Mouse (Mus musculus): ENCODE measurements around the gene Ddx49. TPM values are rescaled to one million over a fixed set of nuclear protein-coding genes. Genes with fewer than 3 reads are reported as not detected.

The Ddx49 gene
- total and polyA plus RNA-seq, 2 experiments: 19.3 to 36.5 TPM

- no peak for TF ChIP-seq POLR2A (IDR thresholded peaks at IDR 0.05; ENCODE audit: extremely low read depth, insufficient read depth, low read length)
- Histone ChIP-seq H3K9ac (ENCODE audit: low read depth, low read length) (no peak overlapping the region), H3K27ac (replicated peaks; ENCODE audit: insufficient read depth, low read depth, low read length) (no peak overlapping the region), H3K79me2 (ENCODE audit: control insufficient read depth, insufficient read depth, low read length) (no peaks in the 10 kb centered on the region), H3K36me3 (ENCODE audit: control insufficient read depth, insufficient read depth, low read length) (peaks cover 52% of the 10 kb centered on the region), H3K27me3 (ENCODE audit: control insufficient read depth, insufficient read depth, low read length) (no peaks in the 10 kb centered on the region), H3K4me1 (ENCODE audit: control insufficient read depth, insufficient read depth, low read length) (no peaks in the 10 kb centered on the region), H3K4me3 (ENCODE audit: insufficient read depth, low read depth, low read length) (no peak overlapping the region)
- 98% methylated on average over 6 of the region's 6 CpGs for WGBS
- DNase-seq (ENCODE audit: extremely low read depth, low read depth, low spot score): no peak
Observed at GRCm38 (mm10) chr8:70332878-70333202, 30.6 kb upstream of the Ddx49 start.

- H3K36me3 ChIP-seq (ENCODE audit: control insufficient read depth, insufficient read depth, low read length): peaks cover 51% of the 10 kb centered on the region
- H3K27me3 ChIP-seq (ENCODE audit: control insufficient read depth, insufficient read depth, low read length): no peaks in the 10 kb centered on the region
- H3K4me3 ChIP-seq (ENCODE audit: insufficient read depth, low read depth, low read length): no peak overlapping the region
- H3K4me1 ChIP-seq (ENCODE audit: control insufficient read depth, insufficient read depth, low read length): no peaks in the 10 kb centered on the region
- WGBS: 81% methylated on average over 41 of the region's 41 CpGs
- H3K9ac ChIP-seq (ENCODE audit: low read depth, low read length): no peak overlapping the region
- no peaks in the 10 kb centered on the region for H3K79me2 ChIP-seq (ENCODE audit: control insufficient read depth, insufficient read depth, low read length)
- TF ChIP-seq CTCF (IDR thresholded peaks at IDR 0.05; ENCODE audit: low read depth, low read length) (peak; percentile 32; the same call in 1 of the 2 replicates), POLR2A (IDR thresholded peaks at IDR 0.05; ENCODE audit: extremely low read depth, insufficient read depth, low read length) (no peak)
- H3K27ac ChIP-seq (replicated peaks; ENCODE audit: insufficient read depth, low read depth, low read length): no peak overlapping the region
- DNase-seq (ENCODE audit: extremely low read depth, low read depth, low spot score): no peak
Observed at GRCm38 (mm10) chr8:70332070-70332877, 30.0 kb upstream of the Ddx49 start.

GRCm38 (mm10) chr8:70331526-70331925 is 29.2 kb upstream of the Ddx49 start:
- 95% methylated on average over 19 of the region's 19 CpGs for WGBS
- no peak overlapping the region for H3K27ac ChIP-seq (replicated peaks; ENCODE audit: insufficient read depth, low read depth, low read length)

GRCm38 (mm10) chr8:70330741-70331364 is 28.6 kb upstream of the Ddx49 start:
- H3K27ac ChIP-seq (replicated peaks; ENCODE audit: insufficient read depth, low read depth, low read length): no peak overlapping the region
- WGBS: 80% methylated on average over 53 of the region's 53 CpGs
- no peak for TF ChIP-seq CTCF (IDR thresholded peaks at IDR 0.05; ENCODE audit: low read depth, low read length)
- TF ChIP-seq POLR2A (IDR thresholded peaks at IDR 0.05; ENCODE audit: extremely low read depth, insufficient read depth, low read length): no peak
- no peak overlapping the region for H3K4me3 ChIP-seq (ENCODE audit: insufficient read depth, low read depth, low read length)
- no peak for DNase-seq (ENCODE audit: extremely low read depth, low read depth, low spot score)
- no peaks in the 10 kb centered on the region for H3K27me3 ChIP-seq (ENCODE audit: control insufficient read depth, insufficient read depth, low read length)
- H3K9ac ChIP-seq (ENCODE audit: low read depth, low read length): no peak overlapping the region
- H3K4me1 ChIP-seq (ENCODE audit: control insufficient read depth, insufficient read depth, low read length): no peaks in the 10 kb centered on the region
- H3K79me2 ChIP-seq (ENCODE audit: control insufficient read depth, insufficient read depth, low read length): no peaks in the 10 kb centered on the region
- H3K36me3 ChIP-seq (ENCODE audit: control insufficient read depth, insufficient read depth, low read length): peaks cover 43% of the 10 kb centered on the region

More at GRCm38 (mm10) chr8:70331526-70331925, 29.2 kb upstream of the Ddx49 start:
- TF ChIP-seq POLR2A (IDR thresholded peaks at IDR 0.05; ENCODE audit: extremely low read depth, insufficient read depth, low read length): no peak
- TF ChIP-seq CTCF (IDR thresholded peaks at IDR 0.05; ENCODE audit: low read depth, low read length): no peak
- H3K36me3 ChIP-seq (ENCODE audit: control insufficient read depth, insufficient read depth, low read length): peaks cover 47% of the 10 kb centered on the region
- H3K4me1 ChIP-seq (ENCODE audit: control insufficient read depth, insufficient read depth, low read length): no peaks in the 10 kb centered on the region
- DNase-seq (ENCODE audit: extremely low read depth, low read depth, low spot score): no peak
- no peaks in the 10 kb centered on the region for H3K79me2 ChIP-seq (ENCODE audit: control insufficient read depth, insufficient read depth, low read length)
- H3K9ac ChIP-seq (ENCODE audit: low read depth, low read length): no peak overlapping the region
- H3K27me3 ChIP-seq (ENCODE audit: control insufficient read depth, insufficient read depth, low read length): no peaks in the 10 kb centered on the region
- no peak overlapping the region for H3K4me3 ChIP-seq (ENCODE audit: insufficient read depth, low read depth, low read length)

GRCm38 (mm10) chr8:70329835-70330740 is 27.8 kb upstream of the Ddx49 start:
- Histone ChIP-seq H3K9ac (ENCODE audit: low read depth, low read length) (no peak overlapping the region), H3K27me3 (ENCODE audit: control insufficient read depth, insufficient read depth, low read length) (no peaks in the 10 kb centered on the region), H3K4me3 (ENCODE audit: insufficient read depth, low read depth, low read length) (no peak overlapping the region), H3K79me2 (ENCODE audit: control insufficient read depth, insufficient read depth, low read length) (no peaks in the 10 kb centered on the region), H3K36me3 (ENCODE audit: control insufficient read depth, insufficient read depth, low read length) (peaks cover 39% of the 10 kb centered on the region), H3K27ac (replicated peaks; ENCODE audit: insufficient read depth, low read depth, low read length) (no peak overlapping the region), H3K4me1 (ENCODE audit: control insufficient read depth, insufficient read depth, low read length) (no peaks in the 10 kb centered on the region)
- 33% methylated on average over 45 of the region's 45 CpGs for WGBS
- DNase-seq (ENCODE audit: extremely low read depth, low read depth, low spot score): no peak
- TF ChIP-seq CTCF (IDR thresholded peaks at IDR 0.05; ENCODE audit: low read depth, low read length) (no peak), POLR2A (IDR thresholded peaks at IDR 0.05; ENCODE audit: extremely low read depth, insufficient read depth, low read length) (no peak)

Data from liver, adult 2 months (tissue).